Mouse (Mus musculus) lung, postnatal 36 days (tissue): ENCODE measurements around the gene Dip2b.

Experiments used
- DNase-seq: peaks from one replicate; pipeline ENCODE4 v3.0.0; 2022; ENCODE audit warnings: mixed read lengths

Gene Dip2b

GRCm38 (mm10) chr15:100088021-100088420 lies 49.6 kb downstream of the Dip2b start:
- DNase-seq = no peak

- DNase-seq = peak; percentile 71
Measured at GRCm38 (mm10) chr15:100089645-100090053, 51.2 kb downstream of the Dip2b start.

- DNase-seq = no peak
Measured at GRCm38 (mm10) chr15:100091818-100092217, 53.4 kb downstream of the Dip2b start.

DNA sequence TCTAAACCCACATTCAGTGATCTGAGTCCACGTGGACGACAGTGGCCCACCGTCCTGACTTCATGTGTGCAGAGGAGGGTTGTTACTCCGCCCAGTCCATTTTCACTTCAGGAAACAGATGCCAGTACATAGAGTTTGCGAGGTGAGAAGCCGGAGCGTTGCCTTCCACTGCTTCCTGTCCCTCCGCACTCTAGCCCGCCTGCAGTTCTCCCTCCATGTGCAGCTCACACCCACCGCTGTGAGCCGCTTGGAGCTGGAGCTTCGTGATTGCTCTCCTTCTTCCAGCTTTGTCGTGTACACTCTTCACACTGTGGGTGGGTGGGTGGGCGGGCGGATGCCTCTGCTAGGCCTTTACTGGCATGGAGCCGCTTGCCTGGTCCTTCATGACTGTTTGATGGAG lies 53.8 kb downstream of the Dip2b start:
- DNase-seq = no peak

- no peak for DNase-seq
Measured at GRCm38 (mm10) chr15:100096587-100097428, 58.3 kb downstream of the Dip2b start.

- DNase-seq = no peak
Measured at GRCm38 (mm10) chr15:100100336-100100735, 61.9 kb downstream of the Dip2b start.

DNA sequence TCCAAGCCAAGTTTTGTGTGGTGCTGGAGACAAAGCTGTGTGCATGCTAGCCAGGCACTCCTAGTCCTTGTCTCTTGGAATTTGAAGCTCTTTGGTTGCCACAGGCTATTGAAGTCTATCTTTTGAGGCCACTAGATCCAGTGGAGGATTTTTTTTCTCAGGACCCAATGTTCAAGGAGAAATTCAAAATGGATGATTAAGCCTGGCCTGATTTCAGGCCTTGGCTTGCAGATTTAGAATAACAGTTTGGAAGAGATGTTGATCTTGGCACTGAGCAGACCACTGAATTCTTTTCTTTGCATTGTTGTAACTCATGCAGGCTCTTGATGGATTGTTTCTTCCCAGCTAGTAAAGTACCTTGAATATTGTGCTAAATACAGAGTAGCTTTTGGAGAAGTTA lies 62.7 kb downstream of the Dip2b start:
- DNase-seq = peak; percentile 39

DNA sequence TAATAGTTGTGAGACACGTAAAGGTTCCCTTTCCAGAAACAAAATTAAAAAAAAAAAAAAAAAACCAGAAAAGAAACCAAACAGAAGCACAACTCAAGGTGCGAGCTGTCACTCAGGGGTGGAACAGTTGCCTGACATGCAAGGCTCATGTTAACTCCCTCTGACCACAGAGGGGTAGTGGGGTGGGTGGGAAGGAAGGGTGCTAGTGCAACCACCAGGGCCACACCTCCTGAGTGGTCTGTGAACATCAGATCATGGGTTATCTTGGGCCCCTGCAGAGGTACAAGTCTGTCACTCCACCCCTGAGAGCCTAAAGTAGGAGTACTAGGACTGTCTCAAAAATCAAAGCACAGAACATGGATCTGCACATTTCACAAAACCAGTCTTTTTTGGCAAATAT lies 65.7 kb downstream of the Dip2b start:
- DNase-seq = no peak

DNA sequence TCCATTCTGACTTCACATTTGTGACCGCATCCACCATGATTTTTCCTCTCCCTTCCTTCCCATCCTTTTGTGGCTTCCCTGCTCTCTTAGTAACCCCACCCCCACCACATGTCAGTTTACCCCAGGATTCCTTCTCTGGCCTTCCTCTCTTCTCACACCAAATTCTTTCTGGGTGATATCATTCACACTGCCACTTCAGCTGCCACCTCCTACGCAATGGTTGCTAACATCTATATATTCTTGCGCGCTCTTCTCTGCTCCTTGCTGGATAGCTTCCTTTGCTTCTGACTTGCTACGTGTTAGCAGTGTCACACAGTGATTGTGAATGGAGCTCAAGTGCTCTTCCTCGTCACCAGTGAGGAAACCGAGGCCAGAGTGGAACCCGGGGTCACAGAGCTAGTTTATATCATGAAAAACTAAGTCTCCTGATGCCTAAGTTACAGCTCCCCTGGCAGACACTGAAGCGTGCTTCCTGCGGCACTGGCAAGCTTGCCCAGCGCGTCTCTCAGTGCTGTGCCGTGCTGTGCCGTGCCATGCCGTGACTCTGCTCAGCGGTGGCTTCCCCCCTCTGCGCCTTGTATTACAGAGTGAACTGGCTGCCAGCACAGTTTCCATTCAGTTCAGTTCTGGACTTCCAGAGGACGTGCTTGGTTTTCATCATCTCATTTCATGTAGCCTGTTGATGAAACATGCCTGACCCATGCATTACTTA lies 69.8 kb downstream of the Dip2b start:
- no peak for DNase-seq

- no peak for DNase-seq
Measured at GRCm38 (mm10) chr15:100109916-100110315, 71.5 kb downstream of the Dip2b start.

DNA sequence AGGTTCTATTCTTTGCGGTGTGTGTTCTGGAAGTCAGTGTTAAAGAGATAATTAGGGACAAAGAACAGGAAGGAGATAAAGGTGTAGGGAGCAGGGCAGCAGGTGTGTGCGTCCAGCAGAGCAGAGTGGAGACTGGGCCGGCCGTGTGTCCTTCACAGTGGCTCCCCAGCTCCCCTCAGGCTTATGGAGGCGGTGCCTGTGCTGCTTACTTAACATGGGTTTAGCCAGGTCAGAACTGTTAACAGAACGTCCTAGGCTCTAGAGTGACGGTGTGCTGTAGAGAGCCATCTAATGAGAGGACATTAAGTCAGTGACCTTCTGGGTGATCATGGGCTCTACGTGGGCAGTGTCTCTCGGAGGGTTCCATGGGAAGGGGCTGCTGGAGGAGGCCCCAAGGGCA lies 73.4 kb downstream of the Dip2b start:
- DNase-seq = no peak

GRCm38 (mm10) chr15:100112309-100112966 lies 74.0 kb downstream of the Dip2b start:
- DNase-seq = no peak

DNA sequence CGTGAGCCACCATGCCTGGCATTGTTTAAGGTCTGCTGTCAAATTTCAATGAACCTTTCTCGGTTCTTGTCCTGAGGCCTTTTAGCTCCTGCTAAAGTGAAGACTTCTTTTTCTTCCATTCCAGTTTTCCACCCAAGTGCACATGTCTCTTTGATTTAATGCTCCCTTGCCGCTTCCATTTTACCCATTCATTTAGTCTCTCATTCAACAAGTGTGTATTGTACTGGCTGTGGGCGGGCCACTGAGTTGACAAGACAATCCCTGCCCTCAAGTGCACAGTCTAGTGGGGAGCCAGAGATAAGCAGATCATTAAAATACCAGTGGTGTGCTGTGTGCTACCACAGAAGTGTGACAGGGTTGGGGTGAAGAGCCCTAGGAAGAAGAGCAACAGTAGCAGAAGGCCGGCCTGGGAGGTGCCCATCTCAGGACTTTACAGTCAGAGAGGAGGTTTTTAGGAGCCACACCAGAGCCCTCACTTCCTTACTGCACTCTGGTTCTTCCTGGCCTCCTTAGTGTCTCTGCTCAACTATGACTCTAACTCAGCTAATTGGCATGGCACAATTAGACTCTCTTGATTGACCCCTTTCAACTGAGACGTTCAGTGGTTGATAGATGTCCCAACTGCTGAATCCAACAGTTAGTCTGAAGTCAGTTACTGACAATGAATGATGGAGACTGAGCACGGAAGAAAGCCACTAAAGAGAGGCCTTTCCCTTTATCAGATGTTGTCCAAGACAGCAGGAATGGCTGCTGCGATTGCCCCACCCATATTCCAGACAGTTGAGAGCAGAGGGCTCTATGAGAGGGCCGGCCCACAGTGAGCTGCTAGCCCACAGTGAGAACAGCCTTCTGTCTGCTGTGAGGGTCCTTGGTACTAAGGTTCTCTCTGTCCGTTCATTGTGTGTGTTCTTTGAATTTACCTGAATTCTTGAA lies 75.1 kb downstream of the Dip2b start:
- no peak for DNase-seq

DNA sequence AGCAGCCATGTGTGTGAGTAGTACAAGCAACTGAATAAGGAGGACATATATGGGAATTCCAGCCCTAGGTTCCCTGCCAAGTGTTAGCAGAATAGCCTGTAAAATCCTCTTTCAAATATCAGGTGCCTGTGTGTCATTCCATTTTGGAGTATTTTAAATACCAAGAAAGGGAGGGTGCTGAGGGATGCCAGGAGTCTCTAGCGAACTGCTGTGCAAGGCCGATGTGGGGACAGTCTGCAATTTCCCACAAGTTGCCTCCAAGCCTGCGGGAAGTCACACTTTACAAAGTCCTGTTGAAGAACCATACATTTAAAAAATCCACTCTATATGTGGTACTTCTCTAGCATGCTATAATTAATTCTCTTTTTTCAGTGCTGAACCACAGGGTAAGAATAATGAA lies 77.0 kb downstream of the Dip2b start:
- no peak for DNase-seq

DNA sequence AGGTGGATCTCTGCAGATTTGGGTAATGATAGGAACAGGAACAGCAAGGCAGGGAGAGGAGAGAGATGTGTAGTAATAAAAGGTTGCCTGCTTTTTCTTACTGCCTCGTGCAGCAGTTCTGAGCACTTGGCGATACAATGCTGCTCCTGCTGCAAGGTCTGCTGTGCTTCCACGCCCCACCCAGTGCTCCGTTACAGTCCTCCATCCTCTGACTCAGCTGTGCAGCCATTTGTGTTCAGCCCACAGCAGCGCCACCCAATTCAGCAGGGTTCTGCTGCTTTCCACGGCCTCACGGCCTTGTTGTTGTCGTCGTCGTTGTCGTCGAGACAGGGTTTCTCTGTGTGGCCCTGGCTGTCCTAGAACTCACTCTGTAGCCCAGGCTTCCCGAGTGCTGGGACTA lies 77.9 kb downstream of the Dip2b start:
- no peak for DNase-seq

GRCm38 (mm10) chr15:100119225-100119788 lies 80.8 kb downstream of the Dip2b start:
- peak; percentile 70 for DNase-seq

DNA sequence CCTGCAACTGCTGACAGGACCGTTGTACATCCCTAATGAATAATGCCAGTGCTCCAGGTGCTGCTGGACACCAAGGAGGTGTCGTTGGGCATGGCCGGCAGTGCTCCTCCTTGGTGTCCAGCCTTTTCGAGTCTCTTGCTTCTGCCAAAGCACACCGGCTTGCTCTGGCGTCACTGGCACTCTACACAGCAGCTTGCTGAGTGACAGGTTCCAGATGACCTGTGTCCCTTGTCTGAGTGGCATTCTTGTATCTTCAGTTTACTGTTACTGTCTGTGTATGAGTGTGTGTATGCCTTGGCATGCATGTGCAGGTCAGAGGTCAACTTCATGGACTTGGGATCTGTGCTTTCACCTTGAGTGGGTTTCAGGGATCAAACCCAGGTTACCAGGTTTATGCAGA lies 83.0 kb downstream of the Dip2b start:
- DNase-seq = no peak

- DNase-seq = peak; percentile 39
Measured at GRCm38 (mm10) chr15:100123867-100124266, 85.4 kb downstream of the Dip2b start.

GRCm38 (mm10) chr15:100125245-100125644 lies 86.8 kb downstream of the Dip2b start:
- DNase-seq = peak; percentile 69

DNA sequence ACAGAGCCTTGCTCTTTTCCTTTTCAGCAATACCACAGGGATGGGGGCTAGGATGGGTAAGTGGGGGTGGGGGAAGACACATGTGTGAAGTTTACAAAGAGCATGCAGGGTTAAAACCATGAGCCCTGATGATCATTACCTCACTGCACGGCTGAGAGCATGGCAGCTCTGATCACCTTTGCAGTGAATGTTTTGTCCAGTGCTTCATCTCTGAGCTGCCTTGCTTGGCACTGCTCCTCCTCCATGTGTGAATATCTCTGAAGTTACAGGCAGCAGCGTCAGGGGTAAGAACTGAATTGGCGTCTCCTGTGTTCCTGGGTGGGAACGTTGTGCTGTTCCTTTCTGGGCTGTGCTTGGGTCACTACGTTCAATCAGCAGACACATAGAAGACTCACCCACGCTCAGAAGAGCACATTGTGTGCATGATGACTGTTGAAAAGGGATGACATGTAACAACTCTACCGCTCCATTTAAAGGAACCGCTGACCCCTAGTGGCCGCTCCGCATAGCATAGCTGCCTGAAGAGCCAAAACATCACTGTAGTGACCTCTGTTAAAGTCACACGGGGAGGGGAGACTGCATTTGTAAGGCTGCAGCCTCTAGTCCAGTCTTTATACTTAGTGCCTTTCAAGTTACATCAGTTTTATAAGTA lies 88.1 kb downstream of the Dip2b start:
- DNase-seq = peak; percentile 96

GRCm38 (mm10) chr15:100129151-100129790 lies 90.8 kb downstream of the Dip2b start:
- no peak for DNase-seq
